Mouse (Mus musculus): ENCODE measurements around the gene Cfdp1. TPM values are rescaled to one million over a fixed set of nuclear protein-coding genes. Genes with fewer than 3 reads are reported as not detected.
A peak's percentile ranks its signal among the peaks of the same experiment; 100 is the strongest.

Cfdp1 gene
- total RNA-seq, 1 experiment from 2014 or later: 80.4 TPM

DNA sequence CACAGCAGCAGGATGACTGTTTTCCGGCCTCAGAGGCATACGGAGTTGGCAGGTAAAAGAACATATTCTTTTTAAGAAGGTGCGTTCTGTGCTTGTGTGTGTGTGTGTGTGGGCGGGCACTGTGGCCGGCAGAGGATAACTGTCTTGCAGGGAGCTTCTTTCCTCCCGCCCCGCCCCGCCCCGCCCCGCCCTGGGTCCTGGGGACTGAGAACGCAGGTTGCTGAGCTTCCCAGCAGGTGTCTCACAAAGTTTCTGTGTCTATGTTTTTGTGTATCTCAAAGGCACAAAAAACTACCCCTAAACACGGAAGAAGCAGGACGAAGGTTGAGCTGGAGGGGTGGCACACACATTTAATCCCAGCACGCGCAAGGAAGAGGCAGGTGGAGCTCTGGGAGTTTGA lies 84.8 kb downstream of the Cfdp1 start:
- DNase-seq: no peak

- DNase-seq: no peak
Observed at GRCm38 (mm10) chr8:111768651-111769050, 85.4 kb downstream of the Cfdp1 start.

DNA sequence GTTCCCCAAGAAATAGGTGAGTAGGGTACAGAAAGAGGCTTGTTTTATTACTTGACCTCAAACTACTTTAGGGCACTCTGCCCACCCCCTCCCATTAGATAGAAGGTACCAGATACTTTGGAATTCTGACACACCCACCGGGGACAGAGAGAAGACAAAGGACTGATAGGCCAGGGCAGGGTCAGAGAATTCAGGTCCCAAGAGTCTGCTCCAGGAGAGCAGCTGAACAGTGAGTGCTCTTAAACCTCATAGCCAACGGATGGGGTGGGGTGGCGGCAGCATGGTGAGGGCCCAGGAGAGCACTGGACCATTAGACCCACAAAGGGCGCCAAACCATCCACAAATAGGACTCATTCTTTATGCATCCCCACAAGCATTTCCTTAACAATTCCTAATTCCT lies 88.5 kb downstream of the Cfdp1 start:
- DNase-seq: no peak

DNA sequence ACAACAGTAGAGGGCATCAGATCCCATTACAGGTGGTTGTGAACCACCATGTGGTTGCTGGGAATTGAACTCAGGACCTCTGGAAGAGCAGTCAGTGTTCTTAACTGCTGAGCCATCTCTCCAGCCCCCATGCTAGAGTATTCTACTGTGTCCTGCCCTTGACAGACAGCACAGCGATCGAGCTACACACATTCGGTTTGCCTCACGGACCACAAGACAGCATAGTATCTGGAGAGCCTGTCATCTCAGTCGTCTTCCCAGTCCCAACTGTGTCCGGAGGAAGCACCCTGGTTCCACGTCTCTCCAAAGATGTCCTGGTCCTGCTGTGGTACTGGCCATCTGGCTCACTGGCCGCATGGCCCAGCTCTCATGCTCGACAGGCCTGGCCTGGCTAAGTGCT lies 89.0 kb downstream of the Cfdp1 start:
- no peak for DNase-seq

- no peak for DNase-seq
Observed at GRCm38 (mm10) chr8:111760708-111761107, 93.4 kb downstream of the Cfdp1 start.

GRCm38 (mm10) chr8:111758817-111759216 lies 95.3 kb downstream of the Cfdp1 start:
- no peak for DNase-seq

DNA sequence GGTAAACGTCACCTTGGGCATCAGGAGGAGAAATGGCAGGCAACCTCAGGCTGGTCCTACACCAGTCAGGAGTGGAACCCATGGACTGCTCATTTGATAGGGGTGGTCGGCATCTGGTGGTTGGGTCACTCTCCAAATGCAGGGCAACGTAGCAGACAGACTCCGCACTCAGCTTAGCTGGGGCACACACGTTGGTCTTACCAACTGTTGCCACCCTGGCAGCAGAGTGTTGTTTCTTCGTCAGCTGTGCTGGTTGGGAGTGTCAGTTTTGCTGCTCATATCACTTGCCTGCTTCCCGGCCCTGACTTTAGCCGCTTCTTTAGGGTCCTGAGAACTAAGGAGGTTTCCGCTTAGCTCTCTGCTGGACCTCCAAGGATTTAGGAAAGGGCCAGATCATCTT lies 96.5 kb downstream of the Cfdp1 start:
- no peak for DNase-seq

GRCm38 (mm10) chr8:111754736-111755135 lies 99.4 kb downstream of the Cfdp1 start:
- DNase-seq: no peak

DNA sequence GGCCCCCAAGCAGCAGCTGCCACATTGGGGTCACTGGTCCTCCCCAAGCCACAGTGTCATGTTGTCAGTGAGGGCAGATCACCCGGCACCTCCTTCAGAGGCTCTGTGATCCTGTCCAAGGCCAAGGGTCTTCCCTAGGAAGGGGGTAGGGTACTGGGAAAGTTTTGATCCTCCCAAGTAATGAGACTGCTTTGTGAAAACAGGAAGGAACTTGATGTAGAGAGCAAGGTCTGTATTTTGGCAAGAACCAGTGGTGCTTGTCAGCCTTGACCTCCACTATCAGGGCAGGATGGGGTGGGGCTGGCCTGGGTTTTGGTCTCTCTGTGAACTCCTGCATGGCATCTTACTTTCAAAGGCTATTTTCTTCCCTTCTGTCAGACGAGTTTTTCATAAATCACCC lies 100.0 kb downstream of the Cfdp1 start:
- no peak for DNase-seq

DNA sequence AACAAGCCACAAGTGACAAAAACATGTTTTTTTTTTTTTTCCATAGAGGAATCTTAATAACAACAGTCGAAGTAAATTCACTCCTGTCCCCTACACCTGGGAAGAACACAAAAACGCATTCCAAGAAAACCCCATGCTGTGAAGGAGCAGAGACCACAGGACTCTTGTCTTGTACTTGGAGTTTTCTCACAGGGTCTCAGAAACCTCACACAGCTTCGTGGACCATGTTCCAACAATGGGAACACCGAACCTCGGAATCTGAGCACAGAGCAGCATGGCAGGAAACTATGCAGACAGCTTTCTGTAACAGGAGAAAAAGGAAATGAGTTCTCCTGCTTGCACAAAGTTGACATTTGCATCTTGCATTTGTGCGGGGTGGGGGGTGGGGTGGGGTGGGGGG lies 105.3 kb downstream of the Cfdp1 start:
- DNase-seq: no peak

DNA sequence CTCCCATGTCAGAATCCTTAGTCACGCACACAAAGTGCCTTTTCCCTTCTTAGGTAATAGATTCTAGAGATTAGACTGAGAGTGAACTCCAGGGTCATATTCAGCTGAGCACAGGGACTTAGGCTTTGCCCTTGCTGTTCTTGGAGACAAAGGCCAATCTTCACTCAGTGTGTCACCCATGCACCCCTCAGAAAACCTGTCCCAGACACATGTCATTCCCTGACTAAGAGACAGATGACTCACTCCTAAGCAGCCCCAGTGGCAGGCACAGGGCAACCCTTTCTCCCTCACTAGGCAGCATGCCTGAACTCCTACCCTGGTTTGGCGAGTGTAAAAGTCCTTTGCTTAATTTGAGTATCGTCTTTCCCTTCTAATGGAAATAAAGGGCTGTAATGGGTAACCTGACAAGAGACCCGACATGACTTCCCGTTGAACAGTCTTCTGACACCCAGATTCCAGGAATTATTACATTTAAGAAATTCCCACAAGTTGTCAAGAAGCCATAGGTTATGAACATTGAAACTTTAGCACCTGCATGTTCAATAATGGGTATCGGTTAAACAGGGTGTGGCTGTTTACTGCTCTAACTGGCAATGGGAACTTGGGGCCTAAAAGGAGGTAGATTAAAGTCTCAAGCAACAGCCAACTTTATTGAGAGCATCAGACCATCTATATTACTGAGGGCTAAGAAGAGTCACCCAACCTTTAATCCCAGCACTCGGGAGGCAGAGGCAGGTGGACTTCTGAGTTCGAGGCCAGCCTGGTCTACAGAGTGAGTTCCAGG lies 106.0 kb downstream of the Cfdp1 start:
- no peak for DNase-seq

DNA sequence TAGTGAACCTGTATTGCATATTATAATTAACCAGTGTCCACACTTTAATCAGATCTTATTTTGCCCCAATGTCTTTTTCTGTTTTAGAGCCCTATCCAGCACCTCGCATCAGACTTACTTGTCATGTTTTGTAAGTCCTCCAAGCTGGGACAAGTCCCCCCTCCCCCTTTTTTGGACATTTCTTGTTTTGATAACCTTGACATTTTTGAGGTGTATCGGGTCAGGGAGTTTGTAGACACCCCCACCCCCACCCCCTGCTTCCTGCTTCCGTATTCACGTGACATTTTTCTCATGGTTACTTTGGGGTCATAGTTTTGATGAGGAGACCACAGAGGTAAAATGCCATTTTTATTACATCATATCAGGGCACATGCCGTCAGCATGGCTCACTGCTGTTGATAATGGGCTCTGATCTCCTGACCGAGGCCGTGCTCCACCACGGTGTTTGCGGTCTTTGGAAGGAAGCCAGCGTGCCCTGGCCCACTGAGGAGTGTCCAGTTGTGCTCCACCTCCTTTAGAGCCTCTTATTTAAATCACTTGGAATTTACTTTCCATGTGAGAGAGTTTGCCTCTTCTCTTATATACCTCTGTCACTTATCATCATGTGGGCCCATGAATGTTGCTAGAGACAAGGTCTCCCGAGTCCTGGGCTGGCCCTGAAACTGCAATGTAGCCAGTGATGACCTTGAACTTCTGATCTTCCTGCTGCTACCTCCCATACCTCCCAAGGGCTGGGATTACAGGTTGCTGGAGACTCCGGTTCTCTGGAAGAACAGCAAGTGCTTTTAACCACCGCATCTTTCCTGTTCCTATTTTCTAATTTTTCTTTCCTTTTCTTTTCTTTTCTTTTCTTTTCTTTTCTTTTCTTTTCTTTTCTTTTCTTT lies 107.3 kb downstream of the Cfdp1 start:
- DNase-seq: peak; percentile 65

- DNase-seq: peak; percentile 83
Observed at GRCm38 (mm10) chr8:111745591-111746418, 108.3 kb downstream of the Cfdp1 start.

GRCm38 (mm10) chr8:111745086-111745485 lies 109.0 kb downstream of the Cfdp1 start:
- no peak for DNase-seq

DNA sequence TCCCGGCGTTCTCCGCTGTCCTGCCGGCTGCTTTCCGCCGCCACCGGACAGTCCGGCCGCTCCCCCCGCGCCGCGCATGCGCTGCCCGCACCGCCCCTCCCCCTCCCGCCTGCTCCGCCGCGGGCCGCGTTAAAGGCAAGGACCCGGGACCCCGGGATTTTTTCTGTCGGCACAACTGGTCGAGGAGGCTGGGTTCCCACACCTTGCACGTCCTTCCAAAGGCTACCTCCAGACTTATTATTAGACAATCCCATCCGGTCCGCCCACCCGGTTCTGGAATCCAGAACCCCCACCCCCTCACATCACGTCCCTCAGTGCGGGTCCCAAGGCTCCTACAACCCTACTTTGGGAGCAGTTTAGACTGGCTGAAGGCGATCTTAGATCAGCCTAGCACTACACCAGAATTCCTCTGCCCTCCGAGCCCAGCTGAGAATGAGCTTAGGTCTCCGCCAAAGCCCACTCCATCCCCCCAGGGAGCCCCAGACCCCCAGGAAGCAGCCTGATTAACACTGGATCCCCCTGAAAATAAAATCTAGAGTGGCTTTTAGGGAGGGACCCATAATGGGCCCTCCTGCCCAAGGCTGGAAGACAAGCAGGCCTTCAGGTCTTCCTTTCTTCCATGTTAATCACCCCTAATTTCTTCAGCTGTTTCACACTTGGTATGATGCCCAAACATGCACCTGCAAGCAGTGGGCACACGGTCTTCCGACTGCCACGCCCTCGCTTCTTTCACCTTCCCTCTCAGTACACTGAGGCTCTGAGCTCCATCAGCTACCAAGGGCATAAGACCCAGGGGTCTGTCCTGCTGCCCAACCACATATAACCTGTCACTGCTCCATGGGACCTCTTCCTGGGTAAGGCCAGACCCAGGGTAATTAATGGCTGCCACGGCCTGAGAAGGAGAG lies 110.0 kb downstream of the Cfdp1 start, which contains the start of gene Bcar1:
Bcar1 (minus strand) TSS at position 18 of the 905 bp plus-strand sequence.
- DNase-seq: peak; percentile 90

- no peak for DNase-seq
Observed at GRCm38 (mm10) chr8:111743101-111743791, 110.8 kb downstream of the Cfdp1 start.

DNA sequence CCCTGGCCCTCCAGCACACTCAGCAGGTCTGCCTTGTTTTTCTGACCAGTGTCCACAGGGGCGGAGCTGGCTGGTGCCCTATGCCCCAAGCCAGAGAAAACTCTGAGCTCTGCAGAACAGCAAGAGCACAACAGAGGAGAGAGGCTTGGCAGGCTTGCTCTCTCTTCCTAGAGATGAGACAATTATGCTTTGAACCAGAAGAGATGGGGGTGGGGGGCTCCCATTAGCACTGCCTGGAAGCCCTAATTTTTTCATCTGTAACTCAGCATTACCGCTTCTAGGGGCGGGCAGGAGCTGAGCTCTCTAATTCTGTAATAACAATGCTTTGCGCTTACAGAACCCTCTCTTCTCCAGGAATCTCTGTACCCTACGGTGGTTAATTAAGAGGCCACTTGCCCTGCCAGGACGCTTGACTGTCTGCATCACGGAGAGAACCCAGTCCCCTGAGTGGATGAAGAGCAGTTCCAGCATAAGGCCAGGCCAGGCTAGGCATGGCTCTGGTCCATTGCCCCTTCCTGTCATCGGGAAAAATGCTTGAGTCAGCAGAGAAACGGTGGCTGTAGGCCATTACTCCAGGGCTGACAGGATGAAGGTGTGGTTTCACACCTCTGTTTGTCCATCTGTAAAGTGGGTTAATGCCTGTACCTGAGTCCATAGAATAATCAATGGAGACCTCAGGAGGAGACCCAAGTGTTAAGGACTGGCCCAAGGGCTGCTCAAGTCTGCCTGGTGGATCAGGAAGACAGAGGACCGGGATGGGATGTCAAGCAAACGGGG lies 111.6 kb downstream of the Cfdp1 start:
- DNase-seq: no peak

GRCm38 (mm10) chr8:111741556-111741955 lies 112.5 kb downstream of the Cfdp1 start:
- DNase-seq: no peak

- DNase-seq: no peak
Observed at GRCm38 (mm10) chr8:111740994-111741393, 113.1 kb downstream of the Cfdp1 start.

DNA sequence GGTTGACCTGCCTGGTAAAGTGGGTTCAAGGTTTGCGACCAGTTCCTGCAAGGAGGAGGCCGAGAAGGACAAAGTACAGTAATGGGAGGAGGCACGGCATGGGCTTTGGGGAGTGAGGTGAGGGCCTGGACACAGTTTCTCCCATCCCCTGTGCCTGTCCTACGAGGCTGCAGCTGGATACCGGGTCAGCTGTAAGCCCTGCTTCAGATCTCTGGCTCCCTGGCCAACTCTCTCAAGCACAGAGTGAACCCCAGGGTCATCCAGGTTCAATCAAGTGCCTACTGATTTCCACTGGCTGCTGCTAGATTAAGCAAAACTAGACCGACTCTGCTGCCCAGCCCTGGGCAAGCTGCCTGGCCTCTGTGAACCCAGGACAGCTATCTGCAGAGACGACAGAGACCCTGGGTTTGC lies 113.8 kb downstream of the Cfdp1 start:
- no peak for DNase-seq
